Mouse (Mus musculus): ENCODE results near the gene Relch. TPM values are rescaled to one million over a fixed set of nuclear protein-coding genes. Genes with fewer than 3 reads are reported as not detected.
A peak's percentile ranks its signal among the peaks of the same experiment; 100 is the strongest.
"Not testable (repeated sequence)": the region's sequence is repeated elsewhere in the genome, so short reads cannot be mapped to it uniquely, and the experiment has no call there.

The Relch gene
- total RNA-seq, 1 experiment: 40.1 TPM

DNA sequence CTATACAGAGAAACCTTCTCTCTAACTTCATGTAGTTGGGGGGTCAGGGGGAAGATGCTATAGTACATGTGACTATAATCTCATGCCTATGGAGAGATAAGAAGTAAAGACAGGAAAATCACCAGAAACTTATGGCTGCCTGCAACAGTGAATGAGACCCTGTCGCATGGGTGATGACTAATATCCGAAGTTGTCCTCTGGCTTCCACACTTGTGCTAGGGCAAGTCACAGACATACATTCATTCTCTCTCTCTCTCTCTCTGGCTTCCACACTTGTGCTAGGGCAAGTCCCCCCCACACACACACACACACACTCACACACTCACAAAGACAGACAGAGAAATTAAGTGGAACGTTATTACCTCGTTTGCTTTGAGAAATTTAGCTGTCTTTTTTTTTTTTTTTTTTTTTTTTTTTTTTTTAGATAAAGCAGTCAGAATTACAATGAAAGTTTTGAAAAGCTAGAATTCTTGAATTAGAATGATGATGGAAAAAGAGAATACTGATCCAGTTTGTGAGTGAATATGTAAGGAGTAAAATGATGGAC is 37.4 kb downstream of the Relch start:
- no peak for TF ChIP-seq CHD2 (IDR thresholded peaks at IDR 0.05; ENCODE audit: low read depth, low read length)
- no peak for TF ChIP-seq HCFC1 (IDR thresholded peaks at IDR 0.05; ENCODE audit: borderline replicate concordance, insufficient read depth, low read length)
- no peak for TF ChIP-seq ZC3H11A (IDR thresholded peaks at IDR 0.05; ENCODE audit: borderline replicate concordance, low read depth, low read length)
- TF ChIP-seq ZNF384 (IDR thresholded peaks at IDR 0.05; ENCODE audit: low read depth, low read length): no peak
- TF ChIP-seq MAFK (IDR thresholded peaks at IDR 0.05; ENCODE audit: insufficient read depth, low read depth, low read length): no peak
- Histone ChIP-seq H3K27ac (ENCODE audit: insufficient read depth, low read depth, low read length, poor library complexity, severe bottlenecking) (no peak overlapping the region), H3K9me3 (ENCODE audit: control insufficient read depth, insufficient read depth, low read depth, low read length) (no peaks in the 10 kb centered on the region), H3K36me3 (ENCODE audit: control insufficient read depth, insufficient read depth, low read length, poor library complexity, severe bottlenecking) (no peaks in the 10 kb centered on the region), H3K4me3 (ENCODE audit: insufficient read depth in 1 of 2, low read depth in 1 of 2, low read length in 2 of 2, poor library complexity in 1 of 2, severe bottlenecking in 1 of 2) (no peak overlapping the region), H3K9ac (ENCODE audit: insufficient read depth, low read depth, low read length, poor library complexity, severe bottlenecking) (no peak overlapping the region), H3K4me1 (ENCODE audit: control insufficient read depth in 2 of 2, insufficient read depth in 2 of 2, low read length in 2 of 2, poor library complexity in 1 of 2) (no peaks in the 10 kb centered on the region)
- in situ Hi-C loops (cut with MboI; ENCODE audit: low sequenced_read_pairs in 2 of 2, unreplicated experiment in 2 of 2): no loop called here
- no peak for DNase-seq (ENCODE audit: low read depth, low spot score)

DNA sequence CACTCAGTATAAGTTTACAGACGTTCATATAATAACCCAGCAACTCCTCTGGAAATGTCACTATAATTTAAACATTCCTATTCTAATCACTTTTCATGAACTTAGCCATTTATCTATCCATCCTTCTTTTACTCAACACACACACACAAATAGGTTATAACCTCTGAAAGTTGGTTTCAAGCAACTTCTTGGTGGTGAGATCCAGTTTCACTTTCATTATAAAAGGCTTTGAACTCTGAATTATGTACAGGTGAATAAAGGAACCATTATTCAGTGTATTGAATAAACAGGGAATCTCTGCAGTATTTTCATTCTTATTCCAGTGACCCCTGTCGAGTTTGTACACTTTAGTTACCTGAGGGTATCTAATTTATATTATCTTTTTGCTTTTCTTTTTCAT is 45.8 kb downstream of the Relch start:
- in situ Hi-C loops (cut with MboI; ENCODE audit: low sequenced_read_pairs in 2 of 2, unreplicated experiment in 2 of 2): no loop called here
- H3K36me3 ChIP-seq (ENCODE audit: control insufficient read depth, insufficient read depth, low read length, poor library complexity, severe bottlenecking): no peaks in the 10 kb centered on the region
- no peak overlapping the region for H3K4me3 ChIP-seq (ENCODE audit: insufficient read depth in 1 of 2, low read depth in 1 of 2, low read length in 2 of 2, poor library complexity in 1 of 2, severe bottlenecking in 1 of 2)
- H3K4me1 ChIP-seq (ENCODE audit: control insufficient read depth in 2 of 2, insufficient read depth in 2 of 2, low read length in 2 of 2, poor library complexity in 1 of 2): no peaks in the 10 kb centered on the region
- no peak for TF ChIP-seq ZC3H11A (IDR thresholded peaks at IDR 0.05; ENCODE audit: borderline replicate concordance, low read depth, low read length)
- TF ChIP-seq MAFK (IDR thresholded peaks at IDR 0.05; ENCODE audit: insufficient read depth, low read depth, low read length): no peak
- TF ChIP-seq CHD2 (IDR thresholded peaks at IDR 0.05; ENCODE audit: low read depth, low read length): no peak
- TF ChIP-seq HCFC1 (IDR thresholded peaks at IDR 0.05; ENCODE audit: borderline replicate concordance, insufficient read depth, low read length): no peak
- no peak for TF ChIP-seq ZNF384 (IDR thresholded peaks at IDR 0.05; ENCODE audit: low read depth, low read length)
- no peak for DNase-seq (ENCODE audit: low read depth, low spot score)
- no peak overlapping the region for H3K9ac ChIP-seq (ENCODE audit: insufficient read depth, low read depth, low read length, poor library complexity, severe bottlenecking)
- H3K9me3 ChIP-seq (ENCODE audit: control insufficient read depth, insufficient read depth, low read depth, low read length): no peaks in the 10 kb centered on the region
- no peak overlapping the region for H3K27ac ChIP-seq (ENCODE audit: insufficient read depth, low read depth, low read length, poor library complexity, severe bottlenecking)

DNA sequence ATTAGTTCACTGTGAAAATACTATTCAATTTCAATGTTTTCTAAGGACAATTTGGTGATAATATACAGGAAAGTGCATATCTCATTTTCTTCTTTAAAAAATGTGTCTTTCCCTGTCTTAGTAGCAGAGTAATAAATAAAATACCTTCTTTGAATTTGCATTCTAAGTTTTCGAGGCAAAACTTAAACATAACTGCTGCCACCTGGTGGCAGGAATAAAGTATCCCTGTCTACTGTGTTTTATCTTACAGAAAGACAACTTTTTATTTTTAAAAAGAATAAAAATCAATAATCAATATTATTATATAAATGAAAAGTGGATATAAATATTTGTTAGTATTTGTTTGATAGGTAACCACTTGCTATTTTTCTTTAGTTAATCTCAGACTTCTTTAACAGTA is 47.6 kb downstream of the Relch start:
- DNase-seq (ENCODE audit: low read depth, low spot score): peak; percentile 6
- H3K27ac ChIP-seq (ENCODE audit: insufficient read depth, low read depth, low read length, poor library complexity, severe bottlenecking): no peak overlapping the region
- no peak for TF ChIP-seq HCFC1 (IDR thresholded peaks at IDR 0.05; ENCODE audit: borderline replicate concordance, insufficient read depth, low read length)
- no peak for TF ChIP-seq MAFK (IDR thresholded peaks at IDR 0.05; ENCODE audit: insufficient read depth, low read depth, low read length)
- TF ChIP-seq ZC3H11A (IDR thresholded peaks at IDR 0.05; ENCODE audit: borderline replicate concordance, low read depth, low read length): no peak
- no peak for TF ChIP-seq ZNF384 (IDR thresholded peaks at IDR 0.05; ENCODE audit: low read depth, low read length)
- no peak for TF ChIP-seq CHD2 (IDR thresholded peaks at IDR 0.05; ENCODE audit: low read depth, low read length)
- H3K4me3 ChIP-seq (ENCODE audit: insufficient read depth in 1 of 2, low read depth in 1 of 2, low read length in 2 of 2, poor library complexity in 1 of 2, severe bottlenecking in 1 of 2): no peak overlapping the region
- H3K36me3 ChIP-seq (ENCODE audit: control insufficient read depth, insufficient read depth, low read length, poor library complexity, severe bottlenecking): no peaks in the 10 kb centered on the region
- in situ Hi-C loops (cut with MboI; ENCODE audit: low sequenced_read_pairs in 2 of 2, unreplicated experiment in 2 of 2): no loop called here
- no peaks in the 10 kb centered on the region for H3K9me3 ChIP-seq (ENCODE audit: control insufficient read depth, insufficient read depth, low read depth, low read length)
- H3K4me1 ChIP-seq (ENCODE audit: control insufficient read depth in 2 of 2, insufficient read depth in 2 of 2, low read length in 2 of 2, poor library complexity in 1 of 2): no peaks in the 10 kb centered on the region
- no peak overlapping the region for H3K9ac ChIP-seq (ENCODE audit: insufficient read depth, low read depth, low read length, poor library complexity, severe bottlenecking)

DNA sequence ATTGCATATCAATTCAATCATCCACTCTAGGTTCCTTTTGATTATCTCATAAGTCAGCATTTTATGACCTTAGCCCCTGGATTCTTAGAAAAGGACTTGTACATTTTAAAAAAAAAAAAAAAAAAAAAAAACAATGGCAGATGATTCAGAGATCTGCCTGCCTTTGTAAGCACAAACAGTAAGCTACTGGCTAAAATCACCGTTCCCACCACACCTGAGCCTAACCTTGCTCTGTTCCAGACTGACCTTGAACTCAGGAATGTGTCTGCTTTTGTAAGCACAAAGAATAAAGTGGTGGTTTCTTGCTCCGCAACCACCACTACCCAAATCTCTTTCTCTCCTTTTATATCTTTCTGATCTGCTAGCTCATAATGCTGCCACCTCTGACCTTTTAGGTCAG is 49.2 kb downstream of the Relch start:
- no peaks in the 10 kb centered on the region for H3K4me1 ChIP-seq (ENCODE audit: control insufficient read depth in 2 of 2, insufficient read depth in 2 of 2, low read length in 2 of 2, poor library complexity in 1 of 2)
- H3K36me3 ChIP-seq (ENCODE audit: control insufficient read depth, insufficient read depth, low read length, poor library complexity, severe bottlenecking): no peaks in the 10 kb centered on the region
- in situ Hi-C loops (cut with MboI; ENCODE audit: low sequenced_read_pairs in 2 of 2, unreplicated experiment in 2 of 2): no loop called here
- TF ChIP-seq MAFK (IDR thresholded peaks at IDR 0.05; ENCODE audit: insufficient read depth, low read depth, low read length) (no peak), ZNF384 (IDR thresholded peaks at IDR 0.05; ENCODE audit: low read depth, low read length) (peak; percentile 86)
- no peak overlapping the region for H3K9ac ChIP-seq (ENCODE audit: insufficient read depth, low read depth, low read length, poor library complexity, severe bottlenecking)
- no peak overlapping the region for H3K27ac ChIP-seq (ENCODE audit: insufficient read depth, low read depth, low read length, poor library complexity, severe bottlenecking)
- H3K9me3 ChIP-seq (ENCODE audit: control insufficient read depth, insufficient read depth, low read depth, low read length): no peaks in the 10 kb centered on the region
- DNase-seq (ENCODE audit: low read depth, low spot score): peak; percentile 16
- H3K4me3 ChIP-seq (ENCODE audit: insufficient read depth in 1 of 2, low read depth in 1 of 2, low read length in 2 of 2, poor library complexity in 1 of 2, severe bottlenecking in 1 of 2): no peak overlapping the region

DNA sequence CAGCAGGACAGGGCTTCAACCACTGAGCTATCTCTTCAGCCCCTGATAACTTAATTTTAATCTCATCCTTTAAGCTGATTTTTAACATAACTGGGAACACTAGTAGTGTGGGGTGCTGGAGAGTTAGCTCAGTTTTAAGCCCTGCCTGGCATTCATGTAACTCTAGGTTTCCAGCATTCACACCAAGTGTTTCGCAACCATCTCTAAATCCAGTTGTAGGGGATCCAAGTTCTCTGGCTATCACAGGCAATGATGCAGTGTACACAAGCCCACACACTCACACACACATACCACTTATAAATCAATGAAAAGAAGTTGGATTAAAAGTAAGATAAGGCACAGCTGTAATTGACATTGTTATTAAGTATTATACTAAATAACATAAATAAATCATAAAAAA is 54.7 kb downstream of the Relch start:
- no peaks in the 10 kb centered on the region for H3K36me3 ChIP-seq (ENCODE audit: control insufficient read depth, insufficient read depth, low read length, poor library complexity, severe bottlenecking)
- H3K27ac ChIP-seq (ENCODE audit: insufficient read depth, low read depth, low read length, poor library complexity, severe bottlenecking): no peak overlapping the region
- H3K4me3 ChIP-seq (ENCODE audit: insufficient read depth in 1 of 2, low read depth in 1 of 2, low read length in 2 of 2, poor library complexity in 1 of 2, severe bottlenecking in 1 of 2): no peak overlapping the region
- no peaks in the 10 kb centered on the region for H3K9me3 ChIP-seq (ENCODE audit: control insufficient read depth, insufficient read depth, low read depth, low read length)
- in situ Hi-C loops (cut with MboI; ENCODE audit: low sequenced_read_pairs in 2 of 2, unreplicated experiment in 2 of 2): no loop called here
- H3K9ac ChIP-seq (ENCODE audit: insufficient read depth, low read depth, low read length, poor library complexity, severe bottlenecking): no peak overlapping the region
- no peak for DNase-seq (ENCODE audit: low read depth, low spot score)
- H3K4me1 ChIP-seq (ENCODE audit: control insufficient read depth in 2 of 2, insufficient read depth in 2 of 2, low read length in 2 of 2, poor library complexity in 1 of 2): no peaks in the 10 kb centered on the region
- no peak for TF ChIP-seq CHD2 (IDR thresholded peaks at IDR 0.05; ENCODE audit: low read depth, low read length)
- TF ChIP-seq MAFK (IDR thresholded peaks at IDR 0.05; ENCODE audit: insufficient read depth, low read depth, low read length): no peak
- no peak for TF ChIP-seq ZNF384 (IDR thresholded peaks at IDR 0.05; ENCODE audit: low read depth, low read length)
- no peak for TF ChIP-seq ZC3H11A (IDR thresholded peaks at IDR 0.05; ENCODE audit: borderline replicate concordance, low read depth, low read length)
- no peak for TF ChIP-seq HCFC1 (IDR thresholded peaks at IDR 0.05; ENCODE audit: borderline replicate concordance, insufficient read depth, low read length)

DNA sequence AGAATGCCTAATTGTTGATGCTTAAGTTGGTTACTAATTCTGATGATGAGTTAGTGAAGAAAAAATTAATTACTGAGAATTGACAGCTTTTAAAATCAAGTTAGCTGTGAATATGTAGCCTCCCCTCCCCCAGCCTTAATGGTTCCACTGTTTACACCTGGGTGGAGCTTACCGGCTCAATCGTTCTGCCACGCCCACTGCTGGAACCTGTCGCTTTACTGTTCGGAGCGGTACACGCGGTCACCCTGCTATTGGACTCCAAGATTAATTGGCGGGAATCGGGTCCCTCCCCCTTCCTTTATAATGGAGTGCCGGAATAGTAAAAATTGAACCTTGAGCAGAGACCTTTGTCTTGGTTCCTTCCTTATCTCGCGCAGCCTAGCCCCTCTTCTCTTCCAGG is 65.6 kb downstream of the Relch start:
- H3K36me3 ChIP-seq (ENCODE audit: control insufficient read depth, insufficient read depth, low read length, poor library complexity, severe bottlenecking); H3K27ac ChIP-seq (ENCODE audit: insufficient read depth, low read depth, low read length, poor library complexity, severe bottlenecking); H3K9ac ChIP-seq (ENCODE audit: insufficient read depth, low read depth, low read length, poor library complexity, severe bottlenecking); H3K4me1 ChIP-seq (ENCODE audit: control insufficient read depth in 2 of 2, insufficient read depth in 2 of 2, low read length in 2 of 2, poor library complexity in 1 of 2); in situ Hi-C loops (cut with MboI; ENCODE audit: low sequenced_read_pairs in 2 of 2, unreplicated experiment in 2 of 2); H3K4me3 ChIP-seq (ENCODE audit: insufficient read depth in 1 of 2, low read depth in 1 of 2, low read length in 2 of 2, poor library complexity in 1 of 2, severe bottlenecking in 1 of 2); H3K9me3 ChIP-seq (ENCODE audit: control insufficient read depth, insufficient read depth, low read depth, low read length): not testable (repeated sequence)
- DNase-seq (ENCODE audit: low read depth, low spot score): peak; percentile 22

Measured in ES-E14 (cell line).